Mouse (Mus musculus) liver, adult 2 months (tissue): Measurements from ENCODE around the gene Epop. TPM values are rescaled to one million over a fixed set of nuclear protein-coding genes. Genes with fewer than 3 reads are reported as not detected.
A peak's percentile ranks its signal among the peaks of the same experiment; 100 is the strongest.

Experiments used
- DNase-seq: peaks from one replicate; pipeline ENCODE4 v3.0.0-alpha.2; 2011; ENCODE audit warnings: low read depth, low spot score; ENCODE audit errors: extremely low read depth
- H3K27ac ChIP-seq: fragments of 200-500 bp; replicated peaks from 2 replicates; pipeline ENCODE4 v1.5.1; 2012; ENCODE audit warnings: low read depth, mild to moderate bottlenecking, control low read depth, inconsistent platforms, low read length; ENCODE audit not compliant: insufficient read depth
- H3K27me3 ChIP-seq: fragments of 200-500 bp; 2 replicates; pipeline ENCODE4 v1.6.1; 2012; ENCODE audit warnings: mild to moderate bottlenecking, moderate library complexity, low read length, inconsistent platforms; ENCODE audit not compliant: control insufficient read depth, insufficient read depth
- H3K36me3 ChIP-seq: fragments of 200-500 bp; 2 replicates; pipeline ENCODE4 v1.6.1; 2012; ENCODE audit warnings: low read length, inconsistent platforms; ENCODE audit not compliant: control insufficient read depth, insufficient read depth
- H3K4me1 ChIP-seq: fragments of 200-500 bp; 2 replicates; pipeline ENCODE4 v1.6.1; 2011; ENCODE audit warnings: low read length; ENCODE audit not compliant: control insufficient read depth, insufficient read depth
- H3K4me3 ChIP-seq: fragments of 200-500 bp; 2 replicates; pipeline ENCODE4 v1.5.1; 2011; ENCODE audit warnings: low read depth, mild to moderate bottlenecking, control low read depth, low read length, moderate library complexity; ENCODE audit not compliant: insufficient read depth
- H3K79me2 ChIP-seq: fragments of 200-500 bp; 2 replicates; pipeline ENCODE4 v1.6.1; 2012; ENCODE audit warnings: inconsistent platforms, mild to moderate bottlenecking, low read length, moderate library complexity; ENCODE audit not compliant: control insufficient read depth, insufficient read depth
- H3K9ac ChIP-seq: fragments of 200-500 bp; 2 replicates; pipeline ENCODE4 v1.6.1; 2012; ENCODE audit warnings: low read depth, mild to moderate bottlenecking, control low read depth, inconsistent platforms, low read length
- CTCF ChIP-seq: fragments of 200-500 bp; IDR thresholded peaks from 2 replicates; pipeline ENCODE4 v1.5.1; 2011; ENCODE audit warnings: low read depth, low read length, control low read depth
- POLR2A ChIP-seq: fragments of 200-500 bp; IDR thresholded peaks from 2 replicates; pipeline ENCODE4 v1.6.1; 2011; ENCODE audit warnings: low read length, control low read depth; ENCODE audit not compliant: insufficient read depth; ENCODE audit errors: extremely low read depth
- WGBS: fragments of 180-500 bp; shearing (Covaris S2); methylation state at CpG from one replicate; pipeline ENCODE4 v1.1.7; 2018; 5-methylcytosine and 5-hydroxymethylcytosine counted together
- polyA plus RNA-seq: library from polyadenylated mRNA; depleted of rRNA; stranded (reverse); fragments of >200 nt; gene quantifications from 2 replicates; pipeline ENCODE4 v1.2.3, GENCODE M21; 2012
- total RNA-seq: library from RNA; depleted of rRNA; stranded (reverse); fragments of >200 nt; gene quantifications from 2 replicates; pipeline ENCODE4 v1.2.3, GENCODE M21; 2014

Epop gene
- total and polyA plus RNA-seq, 2 experiments = 0.37 to 2.5 TPM

- no peaks in the 10 kb centered on the region for H3K79me2 ChIP-seq
- no peak for DNase-seq
- WGBS = 96% methylated on average over 7 of the region's 7 CpGs
- H3K27ac ChIP-seq = no peak overlapping the region
- no peak overlapping the region for H3K9ac ChIP-seq
- no peak overlapping the region for H3K4me3 ChIP-seq
- H3K27me3 ChIP-seq = no peaks in the 10 kb centered on the region
- 0 out of 2 replicates have a peak, but pooled peaks cover under 1% of the 10 kb centered on the region for H3K4me1 ChIP-seq
- H3K36me3 ChIP-seq = no peaks in the 10 kb centered on the region; the same call in 1 of the 2 replicates
- no peak for TF ChIP-seq POLR2A
- TF ChIP-seq CTCF = no peak; the same call in 1 of the 2 replicates
Observed at GRCm38 (mm10) chr11:97666221-97666620, 36.7 kb upstream of the Epop start.

DNA sequence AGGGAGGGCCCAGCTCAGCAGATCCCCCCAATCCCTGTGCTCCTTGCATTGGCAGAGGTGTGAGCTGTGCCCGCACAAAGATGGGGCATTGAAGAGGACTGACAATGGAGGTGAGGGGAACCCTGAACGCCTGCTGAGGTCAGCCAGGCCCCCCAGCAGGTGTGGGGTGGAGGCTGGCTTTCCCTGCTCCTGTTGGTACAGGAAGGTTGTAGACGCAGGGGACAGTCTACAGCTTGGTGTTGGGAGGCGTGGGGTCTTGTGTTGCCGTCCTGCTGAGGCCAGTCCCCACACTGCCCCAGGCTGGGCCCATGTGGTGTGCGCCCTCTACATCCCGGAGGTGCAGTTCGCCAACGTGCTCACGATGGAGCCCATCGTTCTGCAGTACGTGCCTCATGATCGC lies 35.9 kb upstream of the Epop start:
- peaks cover 8% of the 10 kb centered on the region for H3K4me1 ChIP-seq
- no peak overlapping the region for H3K9ac ChIP-seq
- no peak overlapping the region for H3K4me3 ChIP-seq
- no peaks in the 10 kb centered on the region for H3K79me2 ChIP-seq
- WGBS = 97% methylated on average over 13 of the region's 13 CpGs
- TF ChIP-seq CTCF (no peak), POLR2A (no peak)
- no peak for DNase-seq
- H3K27ac ChIP-seq = no peak overlapping the region
- no peaks in the 10 kb centered on the region; the same call in 1 of the 2 replicates for H3K36me3 ChIP-seq
- no peaks in the 10 kb centered on the region for H3K27me3 ChIP-seq

DNA sequence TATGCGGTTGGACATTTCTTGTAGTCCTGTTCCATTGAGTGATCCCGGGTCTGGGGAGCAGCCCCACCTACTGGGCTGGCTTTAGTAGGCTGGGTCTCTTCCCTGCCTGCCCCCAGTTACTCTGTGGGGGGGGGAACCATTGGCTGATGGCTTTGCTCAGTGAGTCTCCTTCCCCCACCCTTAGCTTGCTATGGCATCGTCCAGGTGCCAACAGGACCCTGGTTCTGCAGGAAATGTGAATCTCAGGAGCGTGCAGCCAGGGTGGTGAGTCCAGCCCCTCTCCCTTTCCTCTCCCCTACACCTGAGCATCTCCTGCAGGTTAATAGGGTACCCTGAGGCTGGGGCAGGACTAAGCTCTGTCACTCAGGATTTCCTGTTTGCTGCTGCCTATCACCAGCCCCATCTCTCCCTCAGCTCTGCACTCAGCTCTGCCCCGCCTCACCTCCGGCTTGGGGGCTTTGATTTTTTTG lies 35.3 kb upstream of the Epop start:
- H3K27me3 ChIP-seq = no peaks in the 10 kb centered on the region
- no peak overlapping the region for H3K4me3 ChIP-seq
- WGBS = 55% methylated on average over 6 of the region's 6 CpGs
- H3K4me1 ChIP-seq = peaks cover 8% of the 10 kb centered on the region
- TF ChIP-seq POLR2A (no peak), CTCF (0 out of 2 replicates have a peak, but pooled peaks have one; percentile 8)
- no peak for DNase-seq
- no peaks in the 10 kb centered on the region for H3K79me2 ChIP-seq
- no peak overlapping the region for H3K27ac ChIP-seq
- H3K36me3 ChIP-seq = no peaks in the 10 kb centered on the region
- H3K9ac ChIP-seq = no peak overlapping the region

DNA sequence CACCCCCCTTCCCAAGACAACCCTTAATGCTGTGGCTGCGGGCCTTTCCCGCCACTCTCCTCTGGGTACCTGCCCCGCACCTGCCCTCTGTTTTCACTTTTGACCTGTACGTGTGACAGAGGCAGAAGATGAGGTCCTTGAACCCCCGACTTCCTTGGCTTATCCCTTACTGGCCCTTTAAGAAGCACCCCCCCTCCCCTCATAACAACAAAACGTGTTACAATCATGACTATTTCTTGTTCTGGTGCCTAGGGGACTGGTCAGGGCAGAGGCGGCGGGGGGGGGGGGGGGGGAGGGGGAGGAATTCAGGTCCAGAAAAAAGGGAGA lies 34.8 kb upstream of the Epop start:
- 12% methylated on average over 8 of the region's 8 CpGs for WGBS
- Histone ChIP-seq H3K27ac (0 out of 2 replicates have a peak overlapping the region, but pooled peaks have one; percentile 22), H3K4me1 (peaks cover 9% of the 10 kb centered on the region)

DNA sequence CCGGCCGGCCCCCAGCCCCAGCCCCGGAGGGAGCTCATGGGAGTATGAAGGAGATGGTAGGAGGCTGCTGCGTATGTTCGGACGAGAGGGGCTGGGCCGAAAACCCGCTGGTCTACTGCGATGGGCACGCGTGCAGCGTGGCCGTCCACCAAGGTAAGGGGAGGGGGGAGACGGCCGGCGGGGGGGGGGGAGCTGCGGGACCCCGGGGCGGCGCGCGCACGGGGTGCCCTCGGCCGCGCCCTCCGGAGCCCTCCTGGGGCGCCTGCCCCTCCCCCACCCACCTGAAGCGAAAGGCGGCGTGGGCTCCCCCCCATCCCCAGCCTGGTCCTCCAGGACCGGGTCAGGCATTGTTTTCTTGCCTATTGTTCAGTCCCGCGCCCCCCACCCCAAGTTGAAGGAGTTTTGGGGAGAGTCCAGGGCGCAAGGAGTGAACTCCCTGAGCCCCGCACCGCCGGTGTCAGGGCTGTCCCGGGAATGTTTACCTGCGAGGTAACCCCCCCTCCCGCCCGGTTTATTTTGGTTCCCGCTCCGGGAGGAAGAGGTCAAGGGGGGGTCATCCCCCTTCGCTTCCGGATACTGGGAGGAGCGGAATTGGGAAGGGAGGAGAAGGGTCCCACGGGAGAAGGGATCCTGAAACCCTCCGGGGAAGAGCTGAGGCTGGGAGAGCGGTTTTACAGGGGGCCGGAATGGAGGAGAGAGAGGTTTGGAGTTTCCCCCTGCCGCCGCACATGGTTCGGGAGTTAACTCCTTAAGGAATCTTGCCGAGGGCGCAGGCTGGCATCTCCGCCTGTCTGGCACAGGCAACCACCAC lies 34.2 kb upstream of the Epop start:
- H3K4me3 ChIP-seq = peak overlapping the region; percentile 88
- no peak for DNase-seq
- WGBS = 2% methylated on average over 49 of the region's 57 CpGs
- no peaks in the 10 kb centered on the region for H3K36me3 ChIP-seq
- H3K9ac ChIP-seq = peak overlapping the region; percentile 82
- peaks cover 12% of the 10 kb centered on the region for H3K4me1 ChIP-seq
- no peak for TF ChIP-seq POLR2A
- TF ChIP-seq CTCF = no peak
- H3K79me2 ChIP-seq = no peaks in the 10 kb centered on the region
- no peaks in the 10 kb centered on the region for H3K27me3 ChIP-seq
- H3K27ac ChIP-seq = peak overlapping the region; percentile 22; the same call in 1 of the 2 replicates

More for the DNA sequence above, 34.8 kb upstream of the Epop start:
- H3K79me2 ChIP-seq = no peaks in the 10 kb centered on the region
- no peak for TF ChIP-seq CTCF
- no peak for TF ChIP-seq POLR2A
- no peaks in the 10 kb centered on the region for H3K27me3 ChIP-seq
- peak overlapping the region; percentile 88 for H3K4me3 ChIP-seq
- no peak for DNase-seq
- H3K9ac ChIP-seq = peak overlapping the region; percentile 65
- no peaks in the 10 kb centered on the region for H3K36me3 ChIP-seq

DNA sequence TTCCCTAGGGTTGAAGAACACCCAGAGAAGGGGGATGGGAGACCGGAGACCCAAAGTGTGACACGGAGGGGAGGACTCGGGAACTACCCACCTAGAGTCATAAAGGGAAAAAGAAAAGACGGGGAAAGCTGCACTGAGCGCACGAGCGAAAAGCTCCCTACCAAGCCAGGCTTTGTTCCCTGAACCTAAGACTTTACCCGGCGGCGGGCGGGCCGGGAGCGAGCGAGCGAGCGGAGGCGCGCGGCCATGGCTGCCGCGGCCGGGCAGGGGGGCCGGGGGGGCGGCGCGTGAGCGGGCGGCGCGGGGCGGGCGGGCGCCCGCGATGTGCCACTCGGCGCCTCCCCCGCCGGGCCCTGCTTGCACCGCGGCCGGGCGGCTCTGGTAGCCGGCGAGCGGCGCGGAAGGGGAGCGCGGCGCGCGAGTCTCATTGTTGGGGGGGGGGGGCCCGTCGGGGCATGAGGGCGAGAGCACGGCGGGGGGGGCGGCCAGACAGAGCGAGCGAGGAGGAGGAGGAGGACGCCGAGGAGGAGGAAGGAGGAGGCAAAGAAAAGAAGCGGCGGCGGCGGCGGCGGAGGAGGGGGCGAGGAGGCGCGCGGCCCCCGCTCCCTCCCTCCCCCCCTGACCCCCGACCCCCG lies 33.5 kb upstream of the Epop start, which contains the start of gene Mllt6:
Gene Mllt6, plus strand, starts transcription at position 522 of the 635 bp plus-strand sequence.
- H3K4me1 ChIP-seq = peaks cover 14% of the 10 kb centered on the region
- TF ChIP-seq POLR2A (0 out of 2 replicates have a peak, but pooled peaks have one; percentile 12), CTCF (no peak)
- H3K27me3 ChIP-seq = no peaks in the 10 kb centered on the region
- peak within 1 kb of the TSS; percentile 88 for H3K4me3 ChIP-seq
- H3K9ac ChIP-seq = peak within 1 kb of the TSS; percentile 82
- WGBS = 1% methylated on average over 40 of the region's 76 CpGs
- peak within 1 kb of the TSS; percentile 22; the same call in 1 of the 2 replicates for H3K27ac ChIP-seq
- no peaks in the 10 kb centered on the region for H3K36me3 ChIP-seq
- peak; percentile 44 for DNase-seq
- H3K79me2 ChIP-seq = no peaks in the 10 kb centered on the region
